Mouse (Mus musculus) hindbrain, embryonic 11.5 days (tissue): ENCODE measurements at regions not wholly inside any gene's neighbourhood (a gene's known extent, or its start where the extent isn't known, plus 50 kb on each side); places are given as distances from the start of the nearest gene placed in this dataset.

ENCODE experiments used
- ATAC-seq: fragments of 200-750 bp; cut with Nextera tagmentation; 2 replicates; pipeline ENCODE4 v1.8.0; 2017; ENCODE audit warnings: mild to moderate bottlenecking, moderate TSS enrichment, moderate library complexity; ENCODE audit not compliant: low FRiP score
- DNase-seq: peaks from one replicate; pipeline ENCODE4 v3.0.0-alpha.2; 2015; ENCODE audit warnings: low spot score
- H3K27ac ChIP-seq: fragments of 300-500 bp; sonication (generic); 2 replicates; pipeline ENCODE4 v1.5.1; 2014; ENCODE audit warnings: mild to moderate bottlenecking, low read depth, low read length
- H3K27me3 ChIP-seq: fragments of 300-500 bp; sonication (generic); 2 replicates; pipeline ENCODE4 v1.6.1; 2014; ENCODE audit warnings: mild to moderate bottlenecking, low read length, moderate library complexity, mixed read lengths; ENCODE audit not compliant: control insufficient read depth, insufficient read depth
- H3K36me3 ChIP-seq: fragments of 300-500 bp; sonication (generic); 2 replicates; pipeline ENCODE4 v1.6.1; 2014; ENCODE audit warnings: mild to moderate bottlenecking, low read length, moderate library complexity, mixed read lengths; ENCODE audit not compliant: control insufficient read depth, insufficient read depth
- H3K4me1 ChIP-seq: fragments of 300-500 bp; sonication (generic); replicated peaks from 2 replicates; pipeline ENCODE4 v1.6.1; 2014; ENCODE audit warnings: low read length, mixed read lengths; ENCODE audit not compliant: control insufficient read depth, insufficient read depth
- H3K4me2 ChIP-seq: fragments of 300-500 bp; sonication (generic); replicated peaks from 2 replicates; pipeline ENCODE4 v1.6.1; 2014; ENCODE audit warnings: mild to moderate bottlenecking, low read depth, low read length
- H3K4me3 ChIP-seq: fragments of 300-500 bp; sonication (generic); 2 replicates; pipeline ENCODE4 v1.5.1; 2014; ENCODE audit warnings: low read depth, low read length
- H3K9ac ChIP-seq: fragments of 300-500 bp; sonication (generic); 2 replicates; pipeline ENCODE4 v1.6.1; 2014; ENCODE audit warnings: low read depth, low read length
- H3K9me3 ChIP-seq: fragments of 300-500 bp; sonication (generic); 2 replicates; pipeline ENCODE4 v1.6.1; 2016; ENCODE audit warnings: low read length; ENCODE audit not compliant: control insufficient read depth
- WGBS: fragments of 180-500 bp; shearing (Covaris S2); extraction: QIAGEN DNeasy Blood & Tissue Kit; methylation state at CpG from one replicate; pipeline ENCODE4 v1.1.7; 2014; 5-methylcytosine and 5-hydroxymethylcytosine counted together

- Histone ChIP-seq H3K9me3 (no peaks in the 10 kb centered on the region), H3K9ac (no peak overlapping the region), H3K27ac (no peak overlapping the region), H3K4me1 (no peaks in the 10 kb centered on the region), H3K4me3 (no peak overlapping the region), H3K27me3 (no peaks in the 10 kb centered on the region), H3K36me3 (no peaks in the 10 kb centered on the region), H3K4me2 (no peak overlapping the region)
- WGBS: 89% methylated on average over 2 of the region's 2 CpGs
- ATAC-seq (no peak), DNase-seq (no peak)
These were observed 384.3 kb downstream of the Btbd3 start for GRCm38 (mm10) chr2:138640654-138641053.

DNA sequence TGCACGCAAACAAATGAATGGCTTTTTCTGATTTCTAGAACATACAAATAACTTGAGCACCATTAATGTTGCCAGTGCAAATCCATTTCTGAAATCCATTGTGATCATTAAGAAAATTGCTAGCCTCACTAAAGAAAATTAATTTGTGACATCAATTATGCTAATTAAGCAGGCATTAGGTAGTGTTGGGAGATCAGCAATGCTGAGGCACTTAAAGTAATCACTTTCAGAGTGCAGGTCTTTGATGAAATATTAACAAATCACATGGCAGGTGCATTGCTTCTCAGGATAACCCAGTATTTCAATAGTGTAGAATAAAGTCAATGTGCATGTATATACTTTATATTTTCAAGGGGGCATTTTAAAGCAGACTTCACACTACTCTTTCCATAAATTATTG lies 385.0 kb downstream of the Btbd3 start:
- Histone ChIP-seq H3K4me2 (no peak overlapping the region), H3K4me1 (no peaks in the 10 kb centered on the region), H3K9ac (no peak overlapping the region), H3K27ac (no peak overlapping the region), H3K4me3 (no peak overlapping the region), H3K9me3 (no peaks in the 10 kb centered on the region), H3K36me3 (no peaks in the 10 kb centered on the region), H3K27me3 (no peaks in the 10 kb centered on the region)
- DNase-seq (no peak), ATAC-seq (no peak)
- 87% methylated on average over 1 of the region's 1 CpGs for WGBS

GRCm38 (mm10) chr2:138648616-138649015 lies 392.3 kb downstream of the Btbd3 start:
- no peak overlapping the region for H3K4me3 ChIP-seq
- H3K9ac ChIP-seq: no peak overlapping the region
- H3K27me3 ChIP-seq: no peaks in the 10 kb centered on the region
- H3K36me3 ChIP-seq: no peaks in the 10 kb centered on the region
- no peak overlapping the region for H3K4me2 ChIP-seq
- no peak for DNase-seq
- no peaks in the 10 kb centered on the region for H3K4me1 ChIP-seq
- 50% methylated on average over 3 of the region's 3 CpGs for WGBS
- H3K9me3 ChIP-seq: no peaks in the 10 kb centered on the region
- no peak overlapping the region for H3K27ac ChIP-seq
- no peak for ATAC-seq

DNA sequence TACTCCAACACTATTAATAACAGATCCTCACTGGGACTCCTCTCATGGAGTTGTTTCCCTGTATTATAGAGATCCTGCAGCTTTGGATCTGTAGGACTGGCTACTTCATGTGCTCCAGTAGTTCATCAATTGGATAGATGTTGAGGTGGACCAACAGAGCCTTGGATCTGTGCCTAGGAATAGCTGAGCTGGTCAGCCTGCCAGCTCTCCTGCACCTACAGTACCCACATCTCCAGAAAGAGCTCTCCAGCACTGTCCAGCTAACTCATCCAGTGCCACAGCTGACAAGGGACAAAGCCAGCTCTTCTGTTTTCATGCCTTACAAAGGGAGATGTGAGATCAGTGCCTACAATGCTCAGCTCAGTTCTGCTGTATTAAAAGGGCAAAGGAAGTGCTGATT lies 403.0 kb downstream of the Btbd3 start:
- Histone ChIP-seq H3K9ac (no peak overlapping the region), H3K4me3 (no peak overlapping the region), H3K4me2 (no peak overlapping the region), H3K27me3 (no peaks in the 10 kb centered on the region), H3K4me1 (no peaks in the 10 kb centered on the region), H3K36me3 (no peaks in the 10 kb centered on the region), H3K27ac (no peak overlapping the region), H3K9me3 (no peaks in the 10 kb centered on the region)
- DNase-seq (no peak), ATAC-seq (no peak)

- no peak overlapping the region for H3K9ac ChIP-seq
- no peak for DNase-seq
- ATAC-seq: no peak
These were observed 413.9 kb downstream of the Btbd3 start for GRCm38 (mm10) chr2:138670307-138670706.

DNA sequence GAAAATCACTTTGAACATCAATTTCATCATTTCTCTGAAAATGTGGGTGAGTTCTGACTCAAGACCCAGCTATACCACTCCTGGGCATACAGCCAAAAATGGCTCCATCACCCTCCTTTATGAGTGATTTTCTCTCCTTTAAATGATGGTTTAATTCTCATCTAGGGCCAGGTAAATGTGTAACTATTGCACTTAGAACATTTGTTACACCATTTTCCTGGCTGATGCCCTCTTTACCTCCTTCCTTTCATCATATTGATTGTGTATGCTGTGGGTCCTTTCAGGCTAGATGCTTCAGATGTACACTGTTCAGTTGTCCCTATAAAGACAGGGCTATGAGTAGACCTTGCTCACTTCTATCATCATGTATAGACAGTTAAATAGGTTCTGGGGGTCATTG lies 418.4 kb downstream of the Btbd3 start:
- no peaks in the 10 kb centered on the region for H3K36me3 ChIP-seq
- H3K4me1 ChIP-seq: no peaks in the 10 kb centered on the region
- no peaks in the 10 kb centered on the region for H3K27me3 ChIP-seq
- DNase-seq (no peak), ATAC-seq (no peak)
- H3K27ac ChIP-seq: no peak overlapping the region
- no peak overlapping the region for H3K9ac ChIP-seq
- no peaks in the 10 kb centered on the region for H3K9me3 ChIP-seq
- no peak overlapping the region for H3K4me2 ChIP-seq
- H3K4me3 ChIP-seq: no peak overlapping the region

More at GRCm38 (mm10) chr2:138670307-138670706, 413.9 kb downstream of the Btbd3 start:
- H3K27ac ChIP-seq: no peak overlapping the region
- no peaks in the 10 kb centered on the region for H3K4me1 ChIP-seq
- no peaks in the 10 kb centered on the region for H3K9me3 ChIP-seq
- no peaks in the 10 kb centered on the region for H3K27me3 ChIP-seq
- no peak overlapping the region for H3K4me2 ChIP-seq
- H3K4me3 ChIP-seq: no peak overlapping the region
- no peaks in the 10 kb centered on the region for H3K36me3 ChIP-seq

- Histone ChIP-seq H3K4me2 (no peak overlapping the region), H3K27ac (no peak overlapping the region), H3K4me3 (no peak overlapping the region), H3K27me3 (no peaks in the 10 kb centered on the region), H3K36me3 (no peaks in the 10 kb centered on the region), H3K4me1 (no peaks in the 10 kb centered on the region), H3K9me3 (no peaks in the 10 kb centered on the region), H3K9ac (no peak overlapping the region)
- no peak for ATAC-seq
- 89% methylated on average over 3 of the region's 3 CpGs for WGBS
- no peak for DNase-seq
These were observed 419.1 kb downstream of the Btbd3 start for GRCm38 (mm10) chr2:138675229-138676065.

DNA sequence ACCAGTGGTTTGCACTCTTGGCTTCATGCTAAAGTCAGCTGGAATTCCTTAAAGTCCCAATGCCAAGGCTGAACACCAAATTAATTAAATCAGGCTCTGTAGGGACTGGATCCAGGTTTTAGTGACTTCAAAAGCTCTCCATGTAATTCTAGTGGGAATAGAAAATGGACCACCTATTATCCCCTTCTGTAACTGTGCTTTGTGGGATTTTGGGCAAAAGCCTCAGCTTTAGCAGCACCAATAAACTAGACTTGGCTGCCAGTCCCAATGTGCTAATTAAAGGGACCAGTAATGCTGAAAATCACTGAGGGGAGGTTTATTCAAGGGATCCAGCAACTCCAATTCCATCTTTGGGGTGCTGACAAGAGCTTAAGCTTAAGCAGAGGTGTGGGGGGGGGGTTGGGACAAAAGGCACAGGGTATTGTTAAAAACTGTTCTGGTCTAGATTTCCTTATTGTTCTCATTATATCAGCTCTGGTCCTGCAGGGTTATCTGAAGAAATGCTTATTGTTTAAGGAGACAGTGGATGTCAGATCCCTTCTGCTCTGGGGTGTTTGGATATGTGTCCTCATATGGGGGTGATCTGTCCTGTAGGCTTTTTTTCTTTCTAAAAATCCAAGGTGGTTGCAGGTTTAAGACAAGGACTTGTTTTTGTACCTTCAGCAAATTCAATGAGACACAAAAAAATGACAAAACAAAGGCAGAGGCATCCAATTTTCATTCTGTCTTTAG lies 431.9 kb downstream of the Btbd3 start:
- no peak overlapping the region for H3K9ac ChIP-seq
- no peak overlapping the region for H3K27ac ChIP-seq
- no peak overlapping the region for H3K4me2 ChIP-seq
- no peaks in the 10 kb centered on the region for H3K36me3 ChIP-seq
- no peaks in the 10 kb centered on the region for H3K9me3 ChIP-seq
- DNase-seq (no peak), ATAC-seq (no peak)
- no peaks in the 10 kb centered on the region for H3K4me1 ChIP-seq
- no peaks in the 10 kb centered on the region for H3K27me3 ChIP-seq
- no peak overlapping the region for H3K4me3 ChIP-seq

- no peak overlapping the region for H3K4me2 ChIP-seq
- no peak for ATAC-seq
These were observed 433.1 kb downstream of the Btbd3 start for GRCm38 (mm10) chr2:138689497-138689896.

More at GRCm38 (mm10) chr2:138689497-138689896, 433.1 kb downstream of the Btbd3 start:
- no peak overlapping the region for H3K9ac ChIP-seq
- no peak overlapping the region for H3K4me3 ChIP-seq
- H3K9me3 ChIP-seq: no peaks in the 10 kb centered on the region
- H3K27me3 ChIP-seq: no peaks in the 10 kb centered on the region
- DNase-seq: no peak
- no peak overlapping the region for H3K27ac ChIP-seq
- no peaks in the 10 kb centered on the region for H3K36me3 ChIP-seq
- no peaks in the 10 kb centered on the region for H3K4me1 ChIP-seq
- 88% methylated on average over 5 of the region's 5 CpGs for WGBS
